Mouse (Mus musculus) embryonic fibroblast, embryonic 13.5 days (primary cell): ENCODE measurements around the gene Rnase10.
"Not testable (repeated sequence)": the region's sequence is repeated elsewhere in the genome, so short reads cannot be mapped to it uniquely, and the experiment has no call there.

ENCODE experiments used
- CTCF ChIP-seq: IDR thresholded peaks from 2 replicates; pipeline ENCODE4 v1.5.1; 2011; ENCODE audit warnings: mild to moderate bottlenecking, control low read depth, low read length, moderate library complexity, borderline replicate concordance; ENCODE audit not compliant: insufficient read depth
- POLR2A ChIP-seq: IDR thresholded peaks from 2 replicates; pipeline ENCODE4 v1.6.1; 2011; ENCODE audit warnings: low read depth, mild to moderate bottlenecking, control low read depth, low read length, moderate library complexity

- TF ChIP-seq CTCF, POLR2A: not testable (repeated sequence)
These were observed 29.1 kb upstream of the Rnase10 start for GRCm38 (mm10) chr14:50978451-50978850.
